Mouse (Mus musculus) megakaryocyte, embryonic 14.5 days (primary cell): ENCODE measurements at regions not wholly inside any gene's neighbourhood (a gene's known extent, or its start where the extent isn't known, plus 50 kb on each side); places are given as distances from the start of the nearest gene placed in this dataset.

Experiments
- FLI1 ChIP-seq: IDR thresholded peaks from 2 replicates; pipeline ENCODE4 v1.6.1; 2012; ENCODE audit warnings: low read length, inconsistent platforms, mixed read lengths
- GATA1 ChIP-seq: IDR thresholded peaks from 3 replicates; pipeline ENCODE4 v1.6.1; 2012; ENCODE audit warnings: mixed read lengths, low read length, inconsistent platforms, borderline replicate concordance

- no peak for TF ChIP-seq FLI1
- TF ChIP-seq GATA1: no peak
Observed at GRCm38 (mm10) chr17:70917183-70917935, 64.0 kb upstream of the Tgif1 start.
